Mouse (Mus musculus): Measurements from ENCODE around the gene Sstr3.

Gene Sstr3

DNA sequence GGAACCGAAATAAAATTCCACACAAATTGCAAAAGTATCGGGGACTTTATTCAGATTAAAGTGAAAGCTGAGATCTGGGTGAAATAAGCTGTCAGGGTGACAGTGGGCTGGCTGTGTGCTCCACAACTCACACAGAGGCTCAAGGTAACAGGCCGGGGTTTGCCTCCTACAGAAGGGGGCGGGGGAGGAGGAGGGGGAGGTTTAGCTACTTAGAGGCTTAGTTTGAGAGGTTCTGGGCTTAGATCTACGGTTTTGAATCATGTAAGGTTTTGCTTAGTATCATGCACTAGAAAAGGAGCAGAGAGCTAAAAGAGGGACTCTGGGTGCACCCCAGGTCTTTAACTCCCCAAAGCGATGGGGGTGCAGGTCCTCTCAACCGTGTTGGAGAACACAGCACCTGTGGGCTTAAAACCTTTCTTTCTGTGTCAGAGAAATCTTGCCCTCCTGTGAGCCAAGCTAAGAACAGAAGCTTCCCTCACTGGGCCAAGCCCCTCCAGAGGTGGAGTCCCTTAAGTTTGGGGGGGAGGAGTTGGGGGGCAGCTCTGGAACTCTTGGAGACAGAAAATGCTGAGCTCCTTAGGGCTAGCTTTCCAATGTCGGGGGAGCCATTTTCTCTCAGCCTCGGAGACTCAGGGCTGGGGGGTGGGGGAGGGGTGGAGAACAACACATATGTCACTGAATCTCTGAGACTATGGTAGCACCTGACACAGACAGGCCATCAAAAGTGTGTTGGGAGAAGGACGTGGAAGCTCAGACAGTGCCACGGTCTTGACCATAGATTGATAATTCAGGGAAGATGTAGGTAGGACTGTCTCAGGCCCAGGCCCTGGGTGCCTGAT lies 14.9 kb upstream of the Sstr3 start:
- DNase-seq (ENCODE audit: low read depth): no peak

DNA sequence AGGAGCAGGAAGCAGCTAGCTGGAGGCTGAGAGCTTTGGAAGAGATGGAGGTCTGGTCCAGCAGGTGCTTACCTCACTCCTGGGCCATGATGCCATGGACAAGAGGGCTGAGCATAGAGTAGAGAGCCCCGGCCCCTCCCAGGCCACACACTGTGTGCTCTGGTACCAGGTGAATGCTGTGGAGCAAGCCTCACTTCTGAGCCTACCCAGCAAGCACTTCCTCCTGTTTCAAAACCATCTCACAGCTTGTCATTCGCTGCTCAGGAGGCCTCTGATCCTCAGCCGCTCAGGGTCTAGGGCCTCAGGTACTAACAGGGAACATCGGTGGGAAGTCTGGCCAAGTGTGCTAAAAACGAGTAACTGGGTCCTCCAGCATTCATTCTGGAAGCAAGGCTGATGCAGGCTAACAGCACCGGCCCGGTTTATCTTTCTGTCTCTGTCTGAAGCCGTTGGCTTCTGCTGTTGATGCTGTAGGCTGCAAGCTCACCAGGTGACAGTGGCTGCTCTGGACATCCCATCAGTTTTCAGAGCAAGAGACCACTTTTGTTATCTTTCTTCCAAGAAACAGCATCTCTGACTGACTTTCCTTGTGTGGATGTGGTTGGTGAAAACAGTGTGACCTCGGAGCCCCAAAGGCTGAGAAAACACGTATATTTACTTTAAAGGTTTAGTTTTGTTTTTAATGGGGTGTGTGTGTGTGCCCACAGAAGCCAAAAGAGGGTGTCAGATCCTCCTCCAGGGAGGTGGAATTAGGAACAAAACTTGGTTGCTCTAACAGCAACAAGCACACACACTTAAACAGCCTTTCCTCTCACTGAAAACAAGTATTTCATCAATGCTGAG lies 13.4 kb upstream of the Sstr3 start:
- no peak for DNase-seq (ENCODE audit: low read depth)

GRCm38 (mm10) chr15:78554545-78555313 lies 10.2 kb upstream of the Sstr3 start:
- DNase-seq (ENCODE audit: low read depth): no peak

DNA sequence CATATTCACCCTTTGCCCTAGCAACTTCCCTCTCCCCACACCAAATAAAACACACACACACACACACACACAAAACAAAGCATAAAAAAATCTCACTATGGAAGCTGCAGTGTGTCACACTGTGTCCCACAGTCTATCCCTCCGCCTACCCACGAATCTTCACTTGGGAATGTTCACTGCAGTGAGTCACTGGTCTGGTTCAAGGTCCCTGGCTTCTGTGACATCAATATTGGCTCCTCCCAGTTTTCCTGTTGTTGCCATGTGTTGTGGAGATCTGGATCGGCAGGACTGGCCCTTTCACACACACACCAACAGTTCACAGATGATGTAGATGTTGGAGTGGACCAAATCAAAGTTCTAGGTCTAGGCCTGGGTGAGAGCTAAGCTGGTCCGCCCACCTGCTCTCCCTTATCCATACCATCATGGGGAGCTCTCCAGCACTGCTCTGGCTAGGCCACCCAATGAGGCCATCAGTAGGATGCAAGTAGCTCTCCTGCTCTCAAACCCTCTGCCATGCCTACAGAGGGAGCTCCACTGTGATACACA lies 4.8 kb upstream of the Sstr3 start:
- DNase-seq (ENCODE audit: low read depth): no peak

DNA sequence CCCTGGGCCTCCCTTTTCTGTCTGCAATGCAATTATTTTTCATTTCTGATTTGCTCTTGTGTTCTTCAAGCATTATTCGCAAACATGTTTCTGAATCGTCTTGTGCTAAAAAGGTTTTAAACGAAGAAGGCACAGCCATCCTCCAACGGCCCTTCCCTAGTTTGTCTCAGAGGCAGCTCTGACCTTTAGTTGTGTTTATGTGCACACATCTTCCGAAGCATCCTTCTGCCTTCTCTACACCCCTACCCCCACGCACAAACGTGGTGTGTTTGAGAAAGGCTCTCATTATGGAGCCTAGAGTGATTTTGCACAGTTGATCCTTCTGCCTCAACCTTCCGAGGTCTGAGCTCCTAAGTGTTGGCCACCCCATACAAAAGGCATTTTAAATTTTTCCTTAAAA lies 4.2 kb upstream of the Sstr3 start:
- no peak for DNase-seq (ENCODE audit: low read depth)

GRCm38 (mm10) chr15:78548336-78548665 lies 3.8 kb upstream of the Sstr3 start:
- no peak for DNase-seq (ENCODE audit: low read depth)

DNA sequence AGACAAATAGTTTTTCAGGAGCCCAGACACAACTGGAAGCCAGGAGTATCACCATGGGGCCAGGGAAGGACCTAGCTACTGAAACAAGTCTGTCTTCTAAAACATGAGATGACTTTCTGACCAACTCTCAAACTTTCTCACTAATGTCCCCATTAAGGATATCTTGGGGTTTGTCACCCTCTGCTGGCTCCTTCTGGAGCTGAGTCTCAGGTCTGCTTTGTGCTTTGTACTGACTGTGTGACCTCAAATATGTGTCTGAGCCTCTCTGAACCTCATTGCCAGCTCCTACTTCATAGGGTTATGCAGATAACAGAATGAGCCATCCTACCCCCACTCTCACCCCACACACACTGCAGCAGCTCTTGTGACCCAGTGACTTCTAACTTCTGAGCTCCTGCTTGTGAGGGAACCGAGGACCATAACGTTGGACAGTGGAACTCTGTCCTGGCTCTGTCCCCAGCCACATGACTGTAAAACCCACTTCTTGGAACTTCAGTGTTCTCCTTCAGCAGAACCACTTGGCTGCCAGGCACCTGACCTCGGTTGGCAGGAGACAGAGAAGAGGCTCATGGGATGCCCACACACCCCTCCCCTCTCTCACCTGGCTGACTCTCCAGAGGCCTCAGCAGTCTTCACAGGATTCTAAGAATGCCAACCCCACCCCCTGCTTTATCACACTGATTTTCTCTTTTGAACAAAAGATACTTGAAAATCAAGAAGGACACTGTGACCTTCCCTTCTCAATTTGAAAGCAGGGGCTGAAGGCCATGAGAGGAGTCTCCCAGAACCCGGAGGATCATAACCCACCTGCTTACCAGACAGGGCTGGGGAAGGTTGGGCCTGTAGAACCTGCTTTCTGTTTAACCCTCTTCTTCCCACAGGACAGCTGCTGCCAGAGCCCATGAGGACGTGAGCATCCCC lies 3.2 kb upstream of the Sstr3 start:
- no peak for DNase-seq (ENCODE audit: low read depth)

DNA sequence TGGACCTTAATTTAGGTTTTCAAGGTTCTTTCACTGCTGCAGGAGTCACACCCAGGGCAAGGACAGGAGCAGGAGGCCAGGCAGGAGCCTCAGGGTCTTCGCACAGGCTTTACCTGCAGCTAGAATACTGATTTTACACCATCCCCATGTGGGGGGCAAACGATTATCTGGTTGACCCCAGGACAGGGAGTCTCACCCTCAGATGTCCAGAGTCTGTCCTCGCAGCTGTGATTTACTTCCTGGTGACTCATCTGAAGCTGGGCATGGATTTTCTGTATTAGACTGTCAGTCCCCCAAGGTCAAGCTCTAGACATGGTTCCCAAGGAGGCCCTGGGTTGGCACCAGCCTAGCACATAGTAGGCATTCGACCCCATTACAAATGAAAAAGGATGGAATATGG lies 1.6 kb upstream of the Sstr3 start:
- no peak for DNase-seq (ENCODE audit: low read depth)

DNA sequence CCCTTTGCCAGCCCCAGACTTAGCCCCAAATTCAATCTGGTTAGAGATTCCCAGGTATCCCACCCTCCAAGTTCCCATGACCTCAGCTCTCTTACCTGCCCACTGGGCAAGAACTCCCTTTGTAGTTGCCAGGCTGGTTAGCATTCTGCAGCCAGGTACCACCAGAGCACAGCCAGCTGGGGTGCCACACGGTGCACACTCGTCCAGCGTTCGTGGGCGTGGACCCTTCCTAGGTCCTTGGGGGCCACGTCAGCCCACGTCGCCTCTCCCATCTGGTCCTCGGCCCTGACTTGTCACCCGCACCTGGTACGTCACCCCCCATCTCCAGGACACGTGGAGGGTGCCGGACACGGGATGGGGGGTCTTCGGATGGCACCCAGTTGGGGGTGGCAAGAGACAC lies 444 bp downstream of the Sstr3 start:
- no peak for DNase-seq (ENCODE audit: low read depth)

- no peak for DNase-seq (ENCODE audit: low read depth)
Measured at GRCm38 (mm10) chr15:78542767-78543303, 1.6 kb downstream of the Sstr3 start.

DNA sequence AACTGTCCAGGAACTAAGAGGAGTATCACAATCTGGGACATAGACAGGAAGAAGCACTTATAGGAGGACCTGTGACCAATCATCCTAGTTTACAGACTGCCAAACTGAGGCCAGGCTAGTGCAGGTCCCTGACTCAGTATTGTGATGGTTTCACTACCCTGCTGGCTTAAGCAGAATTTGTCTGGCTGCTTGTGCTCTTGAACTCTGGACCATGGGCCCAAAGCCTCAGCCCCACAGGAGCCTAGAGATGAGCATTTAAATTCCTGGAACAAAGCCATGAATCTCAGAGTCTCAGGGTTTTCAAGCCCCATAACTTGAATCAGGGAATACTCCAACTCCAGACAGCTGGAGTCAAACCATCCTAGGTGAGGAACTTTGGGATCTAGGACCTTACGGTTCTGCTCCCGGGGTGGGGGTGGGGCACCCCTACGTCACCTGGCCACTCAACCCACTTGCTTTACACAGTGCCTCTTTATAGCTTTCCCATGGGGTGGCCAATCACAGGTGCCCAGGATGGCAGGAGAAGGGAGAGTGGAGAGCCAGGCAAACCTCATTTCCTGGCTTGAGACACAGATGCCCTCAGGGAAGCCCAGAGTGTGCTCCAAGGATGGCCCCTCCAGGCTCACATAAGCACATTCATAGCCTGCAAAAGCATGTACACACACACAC lies 2.3 kb downstream of the Sstr3 start:
- DNase-seq (ENCODE audit: low read depth): no peak

- DNase-seq (ENCODE audit: low read depth): no peak
Measured at GRCm38 (mm10) chr15:78541606-78542005, 2.9 kb downstream of the Sstr3 start.

DNA sequence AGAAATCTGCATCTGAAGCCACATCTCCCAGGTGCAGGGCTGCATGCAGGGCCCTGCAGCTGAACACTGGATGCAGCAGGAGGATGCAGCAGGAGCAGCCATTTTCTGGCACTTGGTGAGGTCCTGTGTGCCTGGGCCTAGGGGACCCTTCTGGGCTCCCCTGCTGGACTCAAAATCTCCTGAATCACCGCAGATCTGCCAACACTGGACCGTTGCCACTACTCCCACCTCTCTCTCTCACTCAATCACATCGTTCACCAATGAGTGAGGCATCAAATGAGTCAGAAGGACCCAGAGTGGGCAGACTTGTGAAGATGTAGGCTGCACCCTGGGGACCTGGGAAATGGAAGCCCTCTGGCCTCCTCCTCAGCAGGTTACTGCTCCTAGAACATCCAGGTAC lies 3.4 kb downstream of the Sstr3 start:
- DNase-seq (ENCODE audit: low read depth): no peak

DNA sequence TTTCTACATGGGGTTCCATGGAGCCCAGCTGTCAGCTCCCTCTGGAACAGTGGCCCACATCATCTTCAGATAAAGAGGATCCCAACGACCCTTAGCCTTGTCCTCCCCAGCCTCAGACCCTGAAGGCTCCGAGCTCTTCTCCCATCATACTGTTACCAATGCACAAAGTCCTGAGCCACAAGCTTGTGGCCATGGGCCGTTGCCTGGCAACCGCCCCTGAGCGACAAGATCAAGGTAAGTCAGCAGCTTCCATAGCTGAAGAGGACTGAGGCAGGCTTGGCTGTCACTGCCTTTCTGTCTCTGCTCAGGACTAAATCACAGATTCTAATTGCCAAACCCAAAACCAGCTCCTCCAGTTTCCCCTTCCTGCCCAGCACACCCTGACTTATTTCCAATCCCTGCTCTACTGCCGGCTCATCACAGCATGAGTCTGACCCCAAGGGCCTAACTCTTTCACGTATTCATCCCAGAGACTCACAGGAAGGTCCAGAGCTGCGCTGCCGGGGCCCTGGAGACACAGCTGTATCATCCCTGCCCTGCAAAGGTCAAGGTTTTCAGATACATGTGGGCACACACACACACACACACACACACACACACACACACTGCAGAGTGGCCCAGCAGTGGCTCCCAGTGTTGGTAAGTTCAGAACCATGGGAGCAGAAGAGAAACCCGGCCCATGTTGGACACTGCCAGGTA lies 8.6 kb downstream of the Sstr3 start:
- DNase-seq (ENCODE audit: low read depth): no peak

- no peak for DNase-seq (ENCODE audit: low read depth)
Measured at GRCm38 (mm10) chr15:78533346-78533835, 11.1 kb downstream of the Sstr3 start.

DNA sequence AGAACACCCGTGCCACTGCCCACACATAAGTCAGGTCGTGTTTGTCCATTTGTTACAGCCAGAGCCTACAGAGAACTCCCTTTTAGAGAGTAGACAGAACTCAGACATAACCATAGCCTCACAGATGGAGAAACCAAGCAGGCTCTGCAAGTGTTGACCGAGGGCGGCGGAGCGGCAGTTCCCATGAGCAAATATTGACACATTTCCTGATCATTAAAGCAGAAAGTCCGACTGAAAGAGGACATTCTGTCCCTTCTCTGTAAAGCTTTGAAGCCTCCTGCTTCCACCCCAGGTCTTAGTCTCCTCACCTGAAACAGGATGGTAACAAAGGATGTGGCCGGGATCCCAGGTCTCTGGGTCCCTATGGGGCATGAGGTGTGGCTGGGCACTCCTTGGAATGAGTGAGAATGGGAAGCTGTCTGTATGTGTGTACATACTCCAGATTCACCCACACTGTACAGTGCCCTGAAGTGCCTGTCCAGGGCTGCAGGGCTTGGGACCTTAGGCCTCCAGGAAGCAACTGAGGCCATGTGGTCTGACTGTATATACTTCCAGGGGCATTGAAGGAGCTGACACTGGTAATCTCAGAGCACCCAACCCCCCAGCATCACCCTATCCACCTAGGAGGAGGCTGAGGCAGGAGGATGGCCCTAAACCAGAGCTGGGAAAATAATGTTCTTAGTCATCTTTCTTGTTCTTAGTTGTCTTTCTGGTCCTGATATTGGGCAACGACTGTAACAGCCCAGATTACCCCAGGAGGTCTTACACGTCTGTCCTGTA lies 11.7 kb downstream of the Sstr3 start:
- no peak for DNase-seq (ENCODE audit: low read depth)

DNA sequence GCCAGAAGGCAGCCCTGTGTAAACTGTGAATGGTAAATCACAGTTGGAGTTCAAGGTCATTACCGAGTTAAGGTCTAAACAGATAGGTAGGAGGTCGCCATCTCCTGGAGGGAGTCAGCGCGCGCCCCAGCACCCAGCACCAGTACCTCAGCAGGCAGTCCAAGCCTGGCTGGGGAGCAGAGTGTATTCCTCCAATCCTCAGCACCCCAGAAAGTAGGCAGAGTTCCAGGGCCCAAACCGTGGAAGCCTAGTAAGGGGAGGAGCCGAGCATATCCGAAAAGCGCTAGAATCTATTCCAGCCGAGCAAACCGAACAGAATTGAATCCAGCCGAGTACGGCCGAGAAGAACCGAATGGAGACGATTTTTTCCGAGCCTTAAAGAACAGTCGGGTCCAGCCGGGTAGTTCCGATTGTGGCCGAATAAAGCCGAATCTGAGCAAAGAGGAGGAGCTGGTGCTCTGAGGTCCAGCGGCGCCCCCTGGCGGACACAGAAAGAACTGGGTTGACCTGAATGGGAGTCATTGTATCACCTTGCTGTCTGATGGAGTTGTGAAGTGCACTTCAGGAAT lies 12.5 kb downstream of the Sstr3 start:
- peak; percentile 85 for DNase-seq (ENCODE audit: low read depth)

DNA sequence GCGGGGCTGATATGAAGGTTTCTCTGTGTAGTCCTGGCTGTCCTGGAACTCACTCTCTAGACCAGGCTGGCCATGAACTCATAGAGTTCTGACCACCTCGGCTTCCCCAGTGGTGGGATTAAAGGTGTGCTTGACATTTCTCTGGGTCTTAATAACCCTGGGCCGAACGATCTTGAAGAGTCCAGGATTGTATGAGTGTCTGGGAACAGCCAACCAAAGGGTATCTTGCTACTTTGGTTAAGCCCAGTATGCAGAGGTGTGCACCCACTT lies 13.1 kb downstream of the Sstr3 start:
- DNase-seq (ENCODE audit: low read depth): no peak
